14 mouse cellular contexts compared by ENCODE assay signal in genomic region chr1:92148527-92148926, GRCm38 (mm10).
"Had no signal": no experiment of that assay in that cellular context is flagged by ENCODE, and none has a peak within 500 bp of the region (broad histone marks: within the 10 kb centered on the region; RNA-seq: fewer than 3 reads in every experiment).

No protein-coding gene starts in this region.

- ATAC-seq: liver, postnatal 0 days; lung, postnatal 0 days; midbrain, embryonic 15.5 days had no signal

- DNase-seq: kidney, adult 11 months; kidney, adult 8-10 months; kidney, postnatal 14 days; kidney, postnatal 4 days; left cerebral cortex, postnatal 4 days; liver, postnatal 0 days; lung, embryonic 14.5 days; retina, postnatal 1 day; right cerebral cortex, postnatal 25 days; spleen, adult 18-20 months; thymus, adult 18-20 months; thymus, postnatal 36 days had no signal
